Mouse (Mus musculus) neural tube, embryonic 12.5 days (tissue): ENCODE data around the gene Sbf2. TPM values are rescaled to one million over a fixed set of nuclear protein-coding genes. Genes with fewer than 3 reads are reported as not detected.

Source experiments
- ATAC-seq: fragments of 200-750 bp; cut with Nextera tagmentation; 2 replicates; pipeline ENCODE4 v1.8.0; 2017; ENCODE audit warnings: low read depth, mild to moderate bottlenecking, moderate TSS enrichment, moderate library complexity; ENCODE audit not compliant: low FRiP score
- H3K27ac ChIP-seq: fragments of 300-500 bp; sonication (generic); 2 replicates; pipeline ENCODE4 v1.5.1; 2016
- H3K27me3 ChIP-seq: fragments of 300-500 bp; sonication (generic); replicated peaks from 2 replicates; pipeline ENCODE4 v1.6.1; 2016; ENCODE audit warnings: mild to moderate bottlenecking
- H3K36me3 ChIP-seq: fragments of 300-500 bp; sonication (generic); 2 replicates; pipeline ENCODE4 v1.6.1; 2016; ENCODE audit warnings: mild to moderate bottlenecking
- H3K4me1 ChIP-seq: fragments of 300-500 bp; sonication (generic); 2 replicates; pipeline ENCODE4 v1.6.1; 2016
- H3K4me2 ChIP-seq: fragments of 300-500 bp; sonication (generic); replicated peaks from 2 replicates; pipeline ENCODE4 v1.6.1; 2016; ENCODE audit warnings: mild to moderate bottlenecking
- H3K4me3 ChIP-seq: fragments of 300-500 bp; sonication (generic); 2 replicates; pipeline ENCODE4 v1.5.1; 2016
- H3K9ac ChIP-seq: fragments of 300-500 bp; sonication (generic); 2 replicates; pipeline ENCODE4 v1.6.1; 2016; ENCODE audit warnings: mild to moderate bottlenecking
- H3K9me3 ChIP-seq: fragments of 300-500 bp; sonication (generic); 2 replicates; pipeline ENCODE4 v1.6.1; 2016; ENCODE audit warnings: mild to moderate bottlenecking
- WGBS: fragments of 180-500 bp; shearing (Covaris S2); methylation state at CpG from one replicate; pipeline ENCODE4 v1.1.7; 2016; 5-methylcytosine and 5-hydroxymethylcytosine counted together
- polyA plus RNA-seq: library from polyadenylated mRNA; unstranded; fragments of >200 nt; fragmentation: Nextera tagmentation; extraction: Ambion mirVana; gene quantifications from 2 replicates; pipeline ENCODE4 v1.2.1, GENCODE M21; 2016

The Sbf2 gene
- polyA plus RNA-seq, 1 experiment from 2014 or later, result 53.2 TPM

DNA sequence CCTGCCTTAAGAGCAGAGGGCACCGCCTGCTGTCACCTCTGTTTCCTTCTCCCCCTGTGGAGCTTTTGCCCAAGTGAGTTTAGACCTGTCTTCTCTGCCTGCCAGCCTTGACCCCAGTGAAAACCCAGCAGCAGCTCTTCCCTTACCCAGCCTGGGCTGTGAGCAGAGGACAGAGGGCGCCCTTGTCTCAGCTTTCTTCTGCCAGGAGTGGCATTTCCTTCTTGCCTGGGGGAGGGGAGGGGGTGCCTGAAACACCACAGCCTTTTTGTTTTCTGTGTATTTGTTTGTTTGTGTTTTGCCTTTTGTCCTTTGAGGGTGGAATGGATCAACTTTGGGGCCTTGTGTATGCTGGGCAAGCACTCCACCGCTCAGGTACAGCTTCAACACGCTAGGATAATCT, 342.3 kb downstream of the Sbf2 start:
- H3K4me2 ChIP-seq, result no peak overlapping the region
- H3K36me3 ChIP-seq, result peaks cover 9% of the 10 kb centered on the region
- H3K27me3 ChIP-seq, result no peaks in the 10 kb centered on the region
- WGBS, result 87% methylated on average over 4 of the region's 4 CpGs
- H3K4me1 ChIP-seq, result no peaks in the 10 kb centered on the region
- ATAC-seq, result no peak
- H3K9ac ChIP-seq, result no peak overlapping the region
- no peak overlapping the region for H3K27ac ChIP-seq
- H3K9me3 ChIP-seq, result no peaks in the 10 kb centered on the region
- H3K4me3 ChIP-seq, result no peak overlapping the region

GRCm38 (mm10) chr7:110271814-110272213, 342.9 kb downstream of the Sbf2 start:
- Histone ChIP-seq H3K9me3 (no peaks in the 10 kb centered on the region), H3K27me3 (no peaks in the 10 kb centered on the region), H3K36me3 (peaks cover 9% of the 10 kb centered on the region), H3K27ac (no peak overlapping the region), H3K4me1 (no peaks in the 10 kb centered on the region), H3K9ac (no peak overlapping the region), H3K4me3 (no peak overlapping the region), H3K4me2 (no peak overlapping the region)
- ATAC-seq, result no peak
- WGBS, result 77% methylated on average over 9 of the region's 9 CpGs

DNA sequence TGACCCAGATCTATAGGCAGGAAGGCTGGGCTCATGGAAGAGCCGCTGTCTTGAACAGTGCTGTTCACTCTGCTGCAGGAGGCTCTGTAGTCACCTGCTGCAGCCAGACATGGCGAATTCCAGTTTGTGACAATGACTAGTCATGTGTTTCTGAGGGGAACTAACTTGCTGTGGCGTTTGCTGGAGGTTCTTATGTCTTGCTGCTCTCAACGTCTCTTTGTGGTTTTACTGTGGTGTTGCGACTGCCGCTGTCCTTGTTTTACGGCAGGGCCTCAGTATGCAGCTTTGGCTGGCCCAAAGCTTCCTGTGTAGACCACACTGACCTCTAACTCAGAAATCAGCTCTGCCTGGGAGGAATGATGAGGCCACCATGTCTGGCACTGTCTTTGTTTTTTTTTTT, 344.3 kb downstream of the Sbf2 start:
- no peaks in the 10 kb centered on the region for H3K9me3 ChIP-seq
- no peak overlapping the region for H3K4me2 ChIP-seq
- 83% methylated on average over 7 of the region's 7 CpGs for WGBS
- no peak overlapping the region for H3K4me3 ChIP-seq
- no peak overlapping the region for H3K9ac ChIP-seq
- no peaks in the 10 kb centered on the region for H3K27me3 ChIP-seq
- no peaks in the 10 kb centered on the region for H3K4me1 ChIP-seq
- H3K27ac ChIP-seq, result no peak overlapping the region
- no peak for ATAC-seq
- H3K36me3 ChIP-seq, result peaks cover 9% of the 10 kb centered on the region

DNA sequence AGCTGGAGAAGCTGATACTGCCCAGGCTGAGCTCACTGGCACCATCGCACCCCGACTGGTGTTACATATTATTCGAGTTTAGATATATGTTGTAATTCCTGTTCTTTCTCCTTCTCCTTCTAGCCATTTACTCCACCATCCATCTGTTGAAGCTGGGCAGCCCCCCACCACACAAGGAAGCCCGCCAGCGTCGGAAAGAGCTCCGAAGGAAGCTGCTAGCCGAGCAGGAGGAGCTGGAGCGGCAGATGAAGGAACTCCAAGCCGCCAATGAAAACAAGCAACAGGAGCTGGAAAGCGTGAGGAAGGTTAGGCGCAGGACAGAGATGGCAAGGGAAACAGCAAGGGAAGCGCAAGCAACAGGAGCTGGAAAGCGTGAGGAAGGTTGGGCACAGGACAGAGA, 344.9 kb downstream of the Sbf2 start:
- Histone ChIP-seq H3K4me1 (no peaks in the 10 kb centered on the region), H3K27me3 (no peaks in the 10 kb centered on the region), H3K36me3 (peaks cover 9% of the 10 kb centered on the region), H3K27ac (no peak overlapping the region), H3K4me2 (no peak overlapping the region), H3K9ac (no peak overlapping the region), H3K9me3 (no peaks in the 10 kb centered on the region), H3K4me3 (no peak overlapping the region)
- WGBS, result 89% methylated on average over 14 of the region's 14 CpGs
- no peak for ATAC-seq

- Histone ChIP-seq H3K4me2 (no peak overlapping the region), H3K9me3 (no peaks in the 10 kb centered on the region), H3K27me3 (no peaks in the 10 kb centered on the region), H3K36me3 (peaks cover 9% of the 10 kb centered on the region), H3K4me3 (no peak overlapping the region), H3K4me1 (no peaks in the 10 kb centered on the region), H3K27ac (no peak overlapping the region), H3K9ac (no peak overlapping the region)
- no peak for ATAC-seq
- WGBS, result 80% methylated on average over 4 of the region's 4 CpGs
Observed at GRCm38 (mm10) chr7:110268511-110268910, 346.2 kb downstream of the Sbf2 start.

DNA sequence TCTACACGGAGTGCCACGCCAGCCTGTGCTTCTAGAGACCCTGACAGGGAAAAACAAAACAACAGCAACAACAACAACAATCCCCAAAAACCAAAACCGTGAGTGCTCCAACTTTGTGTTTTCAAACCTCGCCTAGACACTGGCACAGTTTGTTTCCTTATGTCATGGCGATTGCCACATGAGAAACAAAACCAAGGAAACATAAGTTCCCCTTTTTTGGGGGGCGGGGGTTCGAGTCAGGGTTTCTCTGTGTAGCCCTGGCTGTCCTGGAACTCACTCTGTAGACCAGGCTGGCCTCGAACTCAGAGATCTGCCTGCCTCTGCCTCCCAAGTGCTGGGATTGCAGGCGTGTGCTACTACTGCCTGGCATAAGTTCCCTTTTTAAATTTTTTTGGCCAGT, 346.7 kb downstream of the Sbf2 start:
- no peak for ATAC-seq
- 97% methylated on average over 9 of the region's 9 CpGs for WGBS
- H3K4me2 ChIP-seq, result no peak overlapping the region
- H3K9me3 ChIP-seq, result no peaks in the 10 kb centered on the region
- H3K9ac ChIP-seq, result no peak overlapping the region
- H3K36me3 ChIP-seq, result peaks cover 9% of the 10 kb centered on the region
- no peak overlapping the region for H3K27ac ChIP-seq
- H3K27me3 ChIP-seq, result no peaks in the 10 kb centered on the region
- no peak overlapping the region for H3K4me3 ChIP-seq
- no peaks in the 10 kb centered on the region for H3K4me1 ChIP-seq

DNA sequence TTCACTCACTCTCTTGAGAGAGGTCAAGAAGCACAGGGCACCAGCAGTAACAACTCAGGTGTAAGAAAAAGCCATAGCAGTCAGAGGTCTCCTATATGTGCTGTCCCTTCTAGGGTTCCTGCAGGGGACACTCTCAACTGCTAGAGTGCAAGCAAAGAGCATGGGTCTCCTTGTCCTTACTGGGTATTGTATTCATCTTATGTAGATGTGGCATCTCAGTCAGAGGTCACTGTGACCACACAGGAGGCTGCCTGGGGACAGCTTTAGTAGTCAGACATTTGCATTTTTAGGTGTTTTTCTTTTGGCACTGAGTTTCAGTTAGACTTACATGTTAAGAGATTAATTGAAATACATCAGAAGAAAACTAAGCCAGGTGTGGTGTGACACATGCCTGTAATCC, 347.7 kb downstream of the Sbf2 start:
- H3K27ac ChIP-seq, result no peak overlapping the region
- no peaks in the 10 kb centered on the region for H3K9me3 ChIP-seq

DNA sequence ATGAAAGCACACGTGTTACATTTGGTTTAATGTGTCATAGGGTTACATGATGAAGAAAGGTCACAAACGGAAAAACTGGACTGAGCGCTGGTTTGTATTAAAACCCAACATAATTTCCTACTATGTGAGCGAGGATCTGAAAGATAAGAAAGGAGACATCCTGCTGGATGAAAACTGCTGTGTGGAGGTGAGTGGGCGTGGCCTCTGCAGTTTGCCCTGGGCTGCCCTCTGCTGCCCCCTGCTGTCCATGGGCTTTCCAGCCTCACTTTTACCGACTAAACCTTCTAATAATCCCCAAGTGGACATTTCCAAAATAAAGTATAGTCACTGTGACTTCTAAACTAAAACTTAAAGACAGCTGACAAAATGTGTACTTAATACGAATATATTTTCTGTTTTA, 348.9 kb downstream of the Sbf2 start:
- no peak for ATAC-seq
- no peaks in the 10 kb centered on the region for H3K4me1 ChIP-seq
- H3K4me2 ChIP-seq, result no peak overlapping the region
- H3K27me3 ChIP-seq, result no peaks in the 10 kb centered on the region
- no peak overlapping the region for H3K9ac ChIP-seq
- no peaks in the 10 kb centered on the region for H3K9me3 ChIP-seq
- H3K36me3 ChIP-seq, result peaks cover 9% of the 10 kb centered on the region
- 31% methylated on average over 7 of the region's 7 CpGs for WGBS
- H3K27ac ChIP-seq, result no peak overlapping the region
- no peak overlapping the region for H3K4me3 ChIP-seq

More for the DNA sequence above, 347.7 kb downstream of the Sbf2 start:
- Histone ChIP-seq H3K4me3 (no peak overlapping the region), H3K27me3 (no peaks in the 10 kb centered on the region), H3K4me2 (no peak overlapping the region), H3K36me3 (peaks cover 9% of the 10 kb centered on the region), H3K4me1 (no peaks in the 10 kb centered on the region), H3K9ac (no peak overlapping the region)
- ATAC-seq, result no peak

DNA sequence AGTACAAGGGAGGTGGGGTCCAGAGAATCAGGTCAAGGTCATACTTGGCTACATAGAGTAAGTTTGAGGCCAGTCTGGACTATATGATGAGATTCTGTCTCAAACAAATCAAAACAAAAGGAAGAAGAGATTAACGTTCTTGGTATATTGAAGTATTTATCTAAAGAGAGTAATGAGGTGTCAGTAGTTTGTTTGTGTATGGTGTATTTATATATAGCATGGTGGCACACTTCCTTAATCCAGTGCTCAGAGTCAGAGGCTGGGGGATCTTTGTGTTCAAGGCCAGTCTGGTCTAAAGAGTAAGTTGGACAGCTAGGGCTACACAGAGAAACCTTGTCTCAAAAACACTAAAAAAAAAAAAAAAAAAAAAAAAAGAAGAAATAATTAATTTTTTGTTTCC, 351.2 kb downstream of the Sbf2 start:
- H3K36me3 ChIP-seq, result no peaks in the 10 kb centered on the region
- no peak overlapping the region for H3K4me2 ChIP-seq
- no peak overlapping the region for H3K9ac ChIP-seq
- H3K27ac ChIP-seq, result no peak overlapping the region
- no peak overlapping the region for H3K4me3 ChIP-seq
- no peaks in the 10 kb centered on the region for H3K9me3 ChIP-seq
- H3K4me1 ChIP-seq, result no peaks in the 10 kb centered on the region
- ATAC-seq, result no peak
- H3K27me3 ChIP-seq, result no peaks in the 10 kb centered on the region
- WGBS, result 74% methylated on average over 1 of the region's 1 CpGs

DNA sequence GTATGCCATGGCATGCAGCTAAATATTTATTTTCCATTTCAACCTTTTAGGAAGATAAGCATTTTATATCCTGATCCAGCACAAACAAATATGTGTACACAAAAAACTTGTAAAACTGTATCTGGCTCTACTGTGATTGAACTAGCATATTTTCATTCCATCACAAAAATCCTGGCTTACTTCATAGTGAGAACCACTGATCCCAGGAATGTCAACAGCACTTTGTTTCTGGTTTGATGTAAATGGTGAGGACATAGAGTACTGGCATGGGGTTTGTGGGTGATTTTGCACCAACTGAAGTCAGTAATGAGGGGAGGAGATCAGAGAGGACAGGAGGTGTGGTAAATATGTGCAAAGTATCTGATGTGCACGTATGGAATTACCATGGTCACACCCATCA, 352.1 kb downstream of the Sbf2 start:
- WGBS, result 80% methylated on average over 1 of the region's 1 CpGs
- no peak for ATAC-seq
- H3K4me3 ChIP-seq, result no peak overlapping the region

GRCm38 (mm10) chr7:110261807-110262206, 352.9 kb downstream of the Sbf2 start:
- H3K4me1 ChIP-seq, result no peaks in the 10 kb centered on the region
- H3K4me3 ChIP-seq, result no peak overlapping the region
- 86% methylated on average over 4 of the region's 4 CpGs for WGBS
- no peak for ATAC-seq
- no peaks in the 10 kb centered on the region for H3K36me3 ChIP-seq
- no peaks in the 10 kb centered on the region for H3K27me3 ChIP-seq
- no peak overlapping the region for H3K9ac ChIP-seq
- no peaks in the 10 kb centered on the region for H3K9me3 ChIP-seq
- H3K4me2 ChIP-seq, result no peak overlapping the region
- no peak overlapping the region for H3K27ac ChIP-seq

More for the DNA sequence above, 352.1 kb downstream of the Sbf2 start:
- Histone ChIP-seq H3K4me1 (no peaks in the 10 kb centered on the region), H3K36me3 (no peaks in the 10 kb centered on the region), H3K9ac (no peak overlapping the region), H3K4me2 (no peak overlapping the region), H3K9me3 (no peaks in the 10 kb centered on the region), H3K27me3 (no peaks in the 10 kb centered on the region), H3K27ac (no peak overlapping the region)

DNA sequence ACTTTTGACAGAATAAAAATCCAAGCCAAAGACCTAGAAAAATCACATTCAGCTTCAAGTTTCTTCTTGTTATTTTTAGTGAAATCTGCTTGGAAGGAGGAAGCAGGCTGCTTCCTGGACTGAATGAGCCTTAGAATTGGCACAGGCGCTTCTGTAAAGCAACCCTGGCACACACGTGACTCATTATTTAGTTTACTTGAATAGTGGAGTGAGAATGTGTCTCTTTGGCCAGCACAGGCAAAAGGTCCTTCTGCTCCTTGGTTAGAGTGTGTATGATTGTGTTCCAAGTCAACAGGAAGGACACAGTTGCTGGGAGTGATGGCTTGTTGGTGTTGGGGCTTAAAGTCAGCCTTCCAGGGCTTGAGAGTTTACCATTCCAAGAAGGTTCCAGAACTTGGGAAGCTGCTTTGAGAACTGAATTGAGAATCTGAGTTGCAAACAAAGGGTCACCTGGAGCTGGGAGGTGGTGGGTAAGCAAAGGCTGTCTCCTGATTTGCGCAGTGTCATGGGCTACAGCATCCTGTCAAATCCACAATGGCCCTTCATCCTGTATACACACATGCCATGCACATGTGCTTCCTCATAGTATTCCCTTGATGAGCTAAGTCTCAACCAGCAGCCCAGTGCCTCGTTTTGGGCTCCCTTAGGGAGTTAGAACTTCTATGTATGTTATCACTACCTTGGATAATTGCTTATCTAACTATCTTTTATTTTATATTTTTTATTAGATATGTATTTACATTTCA, 354.6 kb downstream of the Sbf2 start:
- H3K36me3 ChIP-seq, result no peaks in the 10 kb centered on the region
- no peak overlapping the region for H3K4me3 ChIP-seq
- H3K4me2 ChIP-seq, result no peak overlapping the region
- H3K27ac ChIP-seq, result no peak overlapping the region
- 85% methylated on average over 4 of the region's 4 CpGs for WGBS
- no peak overlapping the region for H3K9ac ChIP-seq
- H3K27me3 ChIP-seq, result no peaks in the 10 kb centered on the region
- ATAC-seq, result no peak
- H3K9me3 ChIP-seq, result no peaks in the 10 kb centered on the region
- H3K4me1 ChIP-seq, result no peaks in the 10 kb centered on the region

DNA sequence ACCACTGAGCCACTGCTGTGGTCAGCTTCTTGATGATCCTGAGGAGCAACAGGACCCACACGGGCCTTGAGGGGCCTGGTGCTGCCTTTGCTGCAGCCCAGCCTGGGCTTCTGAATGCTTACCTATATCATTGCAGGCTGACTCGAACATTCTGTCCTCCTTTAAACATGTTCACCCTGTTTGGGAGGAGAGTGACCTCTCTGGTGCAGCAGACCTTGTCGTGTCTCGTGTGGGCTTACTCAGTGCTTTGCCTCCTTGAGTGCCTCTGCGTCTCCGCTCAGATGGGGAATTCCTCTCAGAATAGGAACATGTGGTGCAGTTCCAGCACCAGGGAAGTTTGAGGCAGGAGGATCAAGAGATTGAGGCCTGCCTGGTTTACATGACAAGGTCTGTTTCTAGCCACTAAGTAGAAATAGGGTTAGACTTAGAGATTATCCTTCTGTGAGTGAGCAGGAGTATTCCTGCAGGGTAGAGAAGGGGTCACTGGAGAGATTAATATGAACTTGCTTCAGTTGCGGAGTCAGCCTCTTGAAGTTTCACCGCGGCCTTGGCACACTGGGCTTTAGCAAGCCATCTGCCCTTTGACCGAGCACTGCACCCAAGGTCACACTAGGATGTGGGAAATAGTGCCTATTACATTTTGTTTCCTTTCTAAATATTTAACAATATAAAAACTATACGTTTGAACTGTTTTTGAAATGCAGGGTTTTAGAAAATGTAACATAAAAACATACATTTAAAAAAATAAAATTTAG, 356.3 kb downstream of the Sbf2 start:
- ATAC-seq, result no peak
- Histone ChIP-seq H3K9ac (no peak overlapping the region), H3K27ac (no peak overlapping the region), H3K27me3 (no peaks in the 10 kb centered on the region), H3K4me3 (no peak overlapping the region), H3K4me1 (no peaks in the 10 kb centered on the region), H3K36me3 (no peaks in the 10 kb centered on the region), H3K9me3 (no peaks in the 10 kb centered on the region), H3K4me2 (no peak overlapping the region)
- 89% methylated on average over 11 of the region's 11 CpGs for WGBS
